Mouse (Mus musculus) stomach, embryonic 16.5 days (tissue): ENCODE results near the gene Gpatch2. TPM values are rescaled to one million over a fixed set of nuclear protein-coding genes. Genes with fewer than 3 reads are reported as not detected.

Experiments used
- ATAC-seq: fragments of 200-750 bp; cut with Nextera tagmentation; 2 replicates; pipeline ENCODE4 v1.8.0; 2017; ENCODE audit warnings: moderate number of reproducible peaks, moderate TSS enrichment; ENCODE audit not compliant: insufficient read depth, low FRiP score
- H3K27ac ChIP-seq: fragments of 300-500 bp; sonication (generic); 2 replicates; pipeline ENCODE4 v1.5.1; 2014; ENCODE audit warnings: low read length
- H3K27me3 ChIP-seq: fragments of 300-500 bp; sonication (generic); 2 replicates; pipeline ENCODE4 v1.6.1; 2014; ENCODE audit warnings: low read length, control low read depth, mixed read lengths; ENCODE audit not compliant: control insufficient read depth, insufficient read depth
- H3K36me3 ChIP-seq: fragments of 300-500 bp; sonication (generic); 2 replicates; pipeline ENCODE4 v1.6.1; 2014; ENCODE audit warnings: low read length; ENCODE audit not compliant: control insufficient read depth, insufficient read depth
- H3K4me1 ChIP-seq: fragments of 300-500 bp; sonication (generic); 2 replicates; pipeline ENCODE4 v1.6.1; 2014; ENCODE audit warnings: low read length, control low read depth, mixed read lengths; ENCODE audit not compliant: control insufficient read depth, insufficient read depth
- H3K4me2 ChIP-seq: fragments of 300-500 bp; sonication (generic); 2 replicates; pipeline ENCODE4 v1.6.1; 2014; ENCODE audit warnings: low read depth, low read length, mixed read lengths
- H3K4me3 ChIP-seq: fragments of 300-500 bp; sonication (generic); replicated peaks from 2 replicates; pipeline ENCODE4 v1.5.1; 2014; ENCODE audit warnings: mild to moderate bottlenecking, low read length
- H3K9ac ChIP-seq: fragments of 300-500 bp; sonication (generic); 2 replicates; pipeline ENCODE4 v1.6.1; 2014; ENCODE audit warnings: low read length
- H3K9me3 ChIP-seq: fragments of 300-500 bp; sonication (generic); replicated peaks from 2 replicates; pipeline ENCODE4 v1.6.1; 2016; ENCODE audit warnings: low read length, control low read depth; ENCODE audit not compliant: control insufficient read depth
- WGBS: fragments of 180-500 bp; shearing (Covaris S2); extraction: QIAGEN DNeasy Blood & Tissue Kit; methylation state at CpG from one replicate; pipeline ENCODE4 v1.1.7; 2014; 5-methylcytosine and 5-hydroxymethylcytosine counted together
- polyA plus RNA-seq: library from polyadenylated mRNA; unstranded; fragments of >200 nt; fragmentation: Nextera tagmentation; extraction: Ambion mirVana; gene quantifications from 2 replicates; pipeline ENCODE4 v1.2.1, GENCODE M21; 2015

The Gpatch2 gene
- polyA plus RNA-seq, 1 experiment from 2014 or later = 19.1 TPM

GRCm38 (mm10) chr1:187360240-187360639 is 144.9 kb downstream of the Gpatch2 start:
- WGBS = 36% methylated on average over 3 of the region's 3 CpGs
- H3K4me1 ChIP-seq = no peaks in the 10 kb centered on the region
- no peaks in the 10 kb centered on the region for H3K36me3 ChIP-seq
- H3K9ac ChIP-seq = no peak overlapping the region
- H3K4me2 ChIP-seq = no peak overlapping the region
- no peak overlapping the region for H3K27ac ChIP-seq
- ATAC-seq = no peak
- no peaks in the 10 kb centered on the region for H3K9me3 ChIP-seq
- no peaks in the 10 kb centered on the region for H3K27me3 ChIP-seq
- H3K4me3 ChIP-seq = no peak overlapping the region

GRCm38 (mm10) chr1:187362536-187362935 is 147.2 kb downstream of the Gpatch2 start:
- 85% methylated on average over 5 of the region's 5 CpGs for WGBS
- Histone ChIP-seq H3K27me3 (no peaks in the 10 kb centered on the region), H3K4me1 (no peaks in the 10 kb centered on the region), H3K4me2 (no peak overlapping the region), H3K9me3 (no peaks in the 10 kb centered on the region), H3K36me3 (no peaks in the 10 kb centered on the region), H3K27ac (no peak overlapping the region), H3K9ac (no peak overlapping the region), H3K4me3 (no peak overlapping the region)
- ATAC-seq = no peak

DNA sequence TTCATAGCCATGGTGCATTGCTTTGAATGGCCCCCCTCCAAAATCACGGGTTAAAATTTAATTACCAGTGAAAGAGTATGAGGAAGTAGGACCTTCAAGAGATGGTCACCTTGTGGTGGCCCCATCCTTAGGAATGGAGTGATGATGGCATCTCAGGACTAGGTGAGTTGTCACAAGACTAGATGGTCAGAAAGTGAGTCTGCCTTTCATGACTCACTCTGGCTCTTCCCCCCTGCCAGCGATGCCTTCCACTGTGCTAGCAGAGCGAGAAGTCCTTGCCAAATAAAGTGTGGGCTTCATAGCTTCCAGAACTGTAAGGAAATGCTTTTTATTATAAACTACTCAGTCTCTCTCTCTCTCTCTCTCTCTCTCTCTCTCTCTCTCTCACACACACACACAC is 150.1 kb downstream of the Gpatch2 start:
- no peaks in the 10 kb centered on the region for H3K9me3 ChIP-seq
- no peaks in the 10 kb centered on the region for H3K27me3 ChIP-seq
- no peak overlapping the region for H3K27ac ChIP-seq
- no peak overlapping the region for H3K4me3 ChIP-seq
- ATAC-seq = no peak
- no peaks in the 10 kb centered on the region for H3K4me1 ChIP-seq
- H3K9ac ChIP-seq = no peak overlapping the region
- 78% methylated on average over 3 of the region's 3 CpGs for WGBS
- no peaks in the 10 kb centered on the region for H3K36me3 ChIP-seq
- no peak overlapping the region for H3K4me2 ChIP-seq

GRCm38 (mm10) chr1:187366806-187367205 is 151.5 kb downstream of the Gpatch2 start:
- Histone ChIP-seq H3K27me3 (no peaks in the 10 kb centered on the region), H3K36me3 (no peaks in the 10 kb centered on the region), H3K4me1 (no peaks in the 10 kb centered on the region), H3K4me3 (no peak overlapping the region), H3K9ac (no peak overlapping the region), H3K4me2 (no peak overlapping the region), H3K27ac (no peak overlapping the region), H3K9me3 (no peaks in the 10 kb centered on the region)
- 50% methylated on average over 2 of the region's 2 CpGs for WGBS
- ATAC-seq = no peak

- H3K27ac ChIP-seq = no peak overlapping the region
Measured at GRCm38 (mm10) chr1:187369049-187369448, 153.7 kb downstream of the Gpatch2 start.

GRCm38 (mm10) chr1:187373506-187373905 is 158.2 kb downstream of the Gpatch2 start:
- Histone ChIP-seq H3K4me1 (no peaks in the 10 kb centered on the region), H3K4me3 (no peak overlapping the region), H3K27me3 (no peaks in the 10 kb centered on the region), H3K4me2 (no peak overlapping the region), H3K9me3 (no peaks in the 10 kb centered on the region), H3K27ac (no peak overlapping the region), H3K36me3 (no peaks in the 10 kb centered on the region), H3K9ac (no peak overlapping the region)
- WGBS = 62% methylated on average over 6 of the region's 6 CpGs
- no peak for ATAC-seq

More at GRCm38 (mm10) chr1:187369049-187369448, 153.7 kb downstream of the Gpatch2 start:
- H3K36me3 ChIP-seq = no peaks in the 10 kb centered on the region
- H3K9ac ChIP-seq = no peak overlapping the region
- H3K4me3 ChIP-seq = no peak overlapping the region
- ATAC-seq = no peak
- no peaks in the 10 kb centered on the region for H3K4me1 ChIP-seq
- H3K9me3 ChIP-seq = no peaks in the 10 kb centered on the region
- no peak overlapping the region for H3K4me2 ChIP-seq
- H3K27me3 ChIP-seq = no peaks in the 10 kb centered on the region
- 79% methylated on average over 2 of the region's 2 CpGs for WGBS

- Histone ChIP-seq H3K9ac (no peak overlapping the region), H3K27ac (no peak overlapping the region), H3K4me3 (no peak overlapping the region), H3K9me3 (no peaks in the 10 kb centered on the region), H3K4me2 (no peak overlapping the region), H3K27me3 (no peaks in the 10 kb centered on the region), H3K4me1 (no peaks in the 10 kb centered on the region), H3K36me3 (no peaks in the 10 kb centered on the region)
- WGBS = 94% methylated on average over 4 of the region's 4 CpGs
- no peak; the same call in 1 of the 2 replicates for ATAC-seq
Measured at GRCm38 (mm10) chr1:187374418-187374817, 159.1 kb downstream of the Gpatch2 start.

GRCm38 (mm10) chr1:187376946-187377671 is 161.8 kb downstream of the Gpatch2 start:
- no peaks in the 10 kb centered on the region for H3K4me1 ChIP-seq
- 76% methylated on average over 11 of the region's 11 CpGs for WGBS
- no peak overlapping the region for H3K9ac ChIP-seq
- no peak for ATAC-seq
- H3K27ac ChIP-seq = no peak overlapping the region
- H3K4me3 ChIP-seq = no peak overlapping the region
- H3K9me3 ChIP-seq = no peaks in the 10 kb centered on the region
- H3K27me3 ChIP-seq = no peaks in the 10 kb centered on the region
- H3K4me2 ChIP-seq = no peak overlapping the region
- no peaks in the 10 kb centered on the region for H3K36me3 ChIP-seq

- no peaks in the 10 kb centered on the region for H3K4me1 ChIP-seq
- 73% methylated on average over 14 of the region's 14 CpGs for WGBS
- H3K36me3 ChIP-seq = no peaks in the 10 kb centered on the region
- ATAC-seq = no peak
- H3K27ac ChIP-seq = no peak overlapping the region
- no peak overlapping the region for H3K9ac ChIP-seq
- no peak overlapping the region for H3K4me3 ChIP-seq
- H3K27me3 ChIP-seq = no peaks in the 10 kb centered on the region
- H3K9me3 ChIP-seq = no peaks in the 10 kb centered on the region
- H3K4me2 ChIP-seq = no peak overlapping the region
Measured at GRCm38 (mm10) chr1:187377865-187378524, 162.7 kb downstream of the Gpatch2 start.
